Mouse (Mus musculus) lung, embryonic 14.5 days (tissue): ENCODE measurements at regions not wholly inside any gene's neighbourhood (a gene's known extent, or its start where the extent isn't known, plus 50 kb on each side); places are given as distances from the start of the nearest gene placed in this dataset.

ENCODE experiments used
- ATAC-seq: fragments of 200-750 bp; cut with Nextera tagmentation; 2 replicates; pipeline ENCODE4 v1.8.0; 2017; ENCODE audit warnings: mild to moderate bottlenecking, moderate TSS enrichment, moderate library complexity; ENCODE audit not compliant: insufficient read depth
- DNase-seq: peaks from one replicate; pipeline ENCODE4 v3.0.0-alpha.2; 2015
- H3K27ac ChIP-seq: fragments of 300-500 bp; sonication (generic); 2 replicates; pipeline ENCODE4 v1.5.1; 2014; ENCODE audit warnings: low read depth, mild to moderate bottlenecking, moderate library complexity
- H3K27me3 ChIP-seq: fragments of 300-500 bp; sonication (generic); 2 replicates; pipeline ENCODE4 v1.6.1; 2014; ENCODE audit warnings: low read length, control low read depth; ENCODE audit not compliant: insufficient read depth
- H3K36me3 ChIP-seq: fragments of 300-500 bp; sonication (generic); 2 replicates; pipeline ENCODE4 v1.6.1; 2014; ENCODE audit warnings: control low read depth; ENCODE audit not compliant: insufficient read depth
- H3K4me1 ChIP-seq: fragments of 300-500 bp; sonication (generic); 2 replicates; pipeline ENCODE4 v1.6.1; 2014; ENCODE audit warnings: antibody characterized with exemption, control low read depth; ENCODE audit not compliant: insufficient read depth
- H3K4me2 ChIP-seq: fragments of 300-500 bp; sonication (generic); 2 replicates; pipeline ENCODE4 v1.6.1; 2014; ENCODE audit warnings: mild to moderate bottlenecking
- H3K4me3 ChIP-seq: fragments of 300-500 bp; sonication (generic); 2 replicates; pipeline ENCODE4 v1.5.1; 2014; ENCODE audit warnings: low read depth, low read length
- H3K9ac ChIP-seq: fragments of 300-500 bp; sonication (generic); 2 replicates; pipeline ENCODE4 v1.6.1; 2014
- H3K9me3 ChIP-seq: fragments of 300-500 bp; sonication (generic); 2 replicates; pipeline ENCODE4 v1.6.1; 2016; ENCODE audit warnings: low read depth, low read length, control low read depth
- CTCF ChIP-seq: IDR thresholded peaks from 2 replicates; pipeline ENCODE4 v1.5.1; 2016; ENCODE audit warnings: antibody characterized with exemption, low read depth
- WGBS: fragments of 180-500 bp; shearing (Covaris S2); extraction: QIAGEN DNeasy Blood & Tissue Kit; methylation state at CpG from one replicate; pipeline ENCODE4 v1.1.7; 2014; 5-methylcytosine and 5-hydroxymethylcytosine counted together

GRCm38 (mm10) chr14:104293147-104293546, 174.7 kb downstream of the Pou4f1 start:
- Histone ChIP-seq H3K4me1 (no peaks in the 10 kb centered on the region), H3K4me3 (no peak overlapping the region), H3K9me3 (no peaks in the 10 kb centered on the region), H3K36me3 (no peaks in the 10 kb centered on the region), H3K27me3 (no peaks in the 10 kb centered on the region), H3K27ac (no peak overlapping the region), H3K4me2 (no peak overlapping the region), H3K9ac (no peak overlapping the region)
- 92% methylated on average over 2 of the region's 2 CpGs for WGBS
- no peak for DNase-seq
- no peak for TF ChIP-seq CTCF
- no peak for ATAC-seq

DNA sequence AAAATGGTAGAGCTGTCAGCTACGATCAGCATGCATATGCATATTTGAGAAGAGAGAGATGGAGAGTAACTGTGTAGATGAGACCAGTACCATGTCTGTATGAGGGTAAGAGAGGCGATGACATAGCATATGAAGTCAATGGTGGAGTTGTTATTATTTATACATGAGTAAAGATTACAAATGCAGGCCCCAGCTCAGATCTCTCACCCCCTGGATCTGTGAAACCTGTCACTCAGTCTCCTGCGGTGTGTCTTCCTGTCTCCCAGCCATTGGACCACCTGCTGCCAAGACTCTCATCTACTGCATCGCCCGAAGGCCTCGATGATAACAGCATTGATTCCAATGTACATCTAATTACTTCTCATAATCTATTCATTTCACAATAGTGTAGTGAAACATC, 187.4 kb downstream of the Pou4f1 start:
- Histone ChIP-seq H3K9me3 (no peaks in the 10 kb centered on the region), H3K27me3 (no peaks in the 10 kb centered on the region), H3K9ac (no peak overlapping the region), H3K27ac (no peak overlapping the region), H3K4me2 (no peak overlapping the region), H3K4me3 (no peak overlapping the region), H3K36me3 (no peaks in the 10 kb centered on the region), H3K4me1 (no peaks in the 10 kb centered on the region)
- TF ChIP-seq CTCF, result no peak
- 78% methylated on average over 6 of the region's 6 CpGs for WGBS
- ATAC-seq (no peak; the same call in 1 of the 2 replicates), DNase-seq (no peak)

DNA sequence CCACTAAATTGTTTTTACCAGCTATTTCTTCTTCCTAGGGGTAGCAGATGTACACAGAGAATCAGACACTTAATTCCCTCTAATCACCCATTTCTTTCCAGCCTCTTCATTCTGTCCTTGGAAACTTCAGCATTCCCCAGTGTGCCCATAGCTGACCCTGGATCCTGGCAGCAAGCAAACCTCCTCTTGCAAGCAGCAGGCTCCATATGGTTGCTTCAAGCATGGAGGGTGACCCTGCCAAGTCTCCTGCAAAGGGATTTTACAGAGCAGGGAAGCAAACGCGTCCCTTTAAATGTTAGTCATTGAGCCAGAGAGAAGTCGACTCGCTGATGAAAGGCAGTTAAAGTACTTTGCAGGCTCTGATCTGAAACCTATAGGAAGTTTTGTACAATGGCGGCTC, 187.9 kb downstream of the Pou4f1 start:
- no peak overlapping the region for H3K4me2 ChIP-seq
- H3K27me3 ChIP-seq, result no peaks in the 10 kb centered on the region
- TF ChIP-seq CTCF, result no peak
- DNase-seq (peak; percentile 8), ATAC-seq (no peak)
- no peak overlapping the region for H3K9ac ChIP-seq
- no peaks in the 10 kb centered on the region for H3K36me3 ChIP-seq
- no peak overlapping the region for H3K4me3 ChIP-seq
- H3K9me3 ChIP-seq, result no peaks in the 10 kb centered on the region
- WGBS, result 72% methylated on average over 5 of the region's 5 CpGs
- H3K27ac ChIP-seq, result no peak overlapping the region
- no peaks in the 10 kb centered on the region for H3K4me1 ChIP-seq

DNA sequence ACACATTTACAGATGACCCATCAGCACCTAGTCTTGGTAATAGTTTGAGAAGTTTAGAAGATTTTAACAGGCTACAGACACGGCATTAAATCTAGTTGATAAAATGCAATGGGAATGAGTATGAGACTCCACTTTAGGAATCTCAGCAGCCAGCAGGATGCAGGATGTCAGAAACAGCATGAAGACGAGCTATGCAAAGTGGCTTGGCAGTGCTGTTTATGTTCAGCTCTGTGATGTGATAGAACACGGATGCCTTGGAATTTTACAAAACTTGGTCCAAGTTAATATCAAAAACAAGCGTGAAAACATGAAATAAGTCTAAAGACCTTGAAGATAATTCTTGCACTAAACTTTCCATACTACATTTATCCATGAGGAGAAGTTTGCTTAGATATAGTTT, 193.0 kb downstream of the Pou4f1 start:
- Histone ChIP-seq H3K4me3 (no peak overlapping the region), H3K27ac (no peak overlapping the region)

DNA sequence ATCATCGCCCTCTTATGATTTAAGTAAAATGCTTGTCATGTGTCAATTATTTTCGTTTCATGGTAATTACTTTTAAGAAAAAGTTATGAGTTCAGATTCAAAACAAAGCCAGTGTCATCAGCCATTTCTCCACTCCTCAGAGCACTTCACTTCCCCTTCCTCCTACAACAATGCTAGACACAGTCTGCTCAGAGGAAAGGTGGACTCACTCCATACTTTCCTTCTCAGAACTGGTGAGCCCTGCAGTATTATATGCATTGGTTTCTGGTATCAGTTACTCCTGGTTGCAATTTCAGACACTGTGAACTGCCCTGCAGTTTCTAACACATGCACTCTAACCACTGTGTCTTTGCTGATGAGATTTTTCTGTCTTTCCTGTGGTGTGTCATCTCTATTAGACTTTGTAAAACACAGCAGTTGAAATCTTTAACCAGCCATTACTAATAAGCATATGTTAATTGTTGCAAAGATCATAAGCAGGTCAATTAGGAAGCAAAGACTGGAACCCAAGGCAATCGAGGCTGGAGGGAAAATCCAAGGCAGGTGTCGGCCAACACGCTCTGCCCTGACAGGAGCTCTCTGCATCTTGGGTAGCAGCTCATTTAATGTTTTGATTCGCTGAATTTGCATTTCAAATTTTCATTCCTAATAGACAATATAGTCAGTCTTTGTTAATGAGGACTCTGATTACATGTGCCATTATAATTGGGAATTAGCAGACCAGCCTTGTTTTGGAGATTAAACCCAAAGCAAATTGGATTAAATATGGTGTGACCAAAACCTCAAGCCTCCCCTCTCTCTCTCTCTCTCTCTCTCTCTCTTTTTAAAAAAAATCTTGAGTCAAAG, 202.7 kb downstream of the Pou4f1 start:
- Histone ChIP-seq H3K4me1 (no peaks in the 10 kb centered on the region), H3K27me3 (no peaks in the 10 kb centered on the region), H3K27ac (no peak overlapping the region), H3K9ac (no peak overlapping the region), H3K36me3 (no peaks in the 10 kb centered on the region), H3K9me3 (no peaks in the 10 kb centered on the region), H3K4me2 (no peak overlapping the region), H3K4me3 (no peak overlapping the region)
- WGBS, result 64% methylated on average over 6 of the region's 6 CpGs
- ATAC-seq (no peak), DNase-seq (no peak)
- no peak for TF ChIP-seq CTCF

More for the DNA sequence above, 193.0 kb downstream of the Pou4f1 start:
- 33% methylated on average over 4 of the region's 4 CpGs for WGBS
- H3K27me3 ChIP-seq, result no peaks in the 10 kb centered on the region
- no peaks in the 10 kb centered on the region for H3K9me3 ChIP-seq
- DNase-seq (peak; percentile 78), ATAC-seq (peak; percentile 78; the same call in 1 of the 2 replicates)
- TF ChIP-seq CTCF, result no peak
- H3K9ac ChIP-seq, result no peak overlapping the region
- H3K4me2 ChIP-seq, result no peak overlapping the region
- H3K4me1 ChIP-seq, result no peaks in the 10 kb centered on the region
- no peaks in the 10 kb centered on the region for H3K36me3 ChIP-seq

DNA sequence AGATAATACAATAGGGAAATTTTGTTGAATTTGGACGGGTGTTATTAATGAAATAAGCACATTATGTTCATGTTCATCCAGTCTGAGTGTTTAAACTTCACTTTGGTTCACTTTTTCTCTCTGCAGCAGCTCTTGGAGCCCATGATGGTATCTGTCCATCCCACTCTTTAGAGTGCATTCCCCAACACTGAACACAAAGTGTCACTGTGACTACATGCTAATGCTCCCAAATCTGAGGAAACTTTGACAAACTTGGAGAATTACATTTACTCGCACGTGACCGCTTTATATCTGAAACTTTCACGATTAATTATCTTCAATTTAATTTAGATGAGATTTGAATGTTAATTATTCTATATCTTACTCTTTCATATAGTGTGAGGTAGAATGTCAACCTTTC, 250.8 kb downstream of the Pou4f1 start:
- DNase-seq (peak; percentile 16), ATAC-seq (no peak)
- Histone ChIP-seq H3K36me3 (no peaks in the 10 kb centered on the region), H3K27me3 (no peaks in the 10 kb centered on the region), H3K27ac (no peak overlapping the region), H3K9ac (no peak overlapping the region), H3K4me1 (no peaks in the 10 kb centered on the region), H3K9me3 (no peaks in the 10 kb centered on the region), H3K4me3 (no peak overlapping the region), H3K4me2 (no peak overlapping the region)
- WGBS, result 79% methylated on average over 5 of the region's 5 CpGs
- TF ChIP-seq CTCF, result peak; percentile 14; the same call in 1 of the 2 replicates

- 30% methylated on average over 3 of the region's 3 CpGs for WGBS
- no peak overlapping the region for H3K4me2 ChIP-seq
- no peaks in the 10 kb centered on the region for H3K27me3 ChIP-seq
- H3K4me1 ChIP-seq, result peaks cover 2% of the 10 kb centered on the region; the same call in 1 of the 2 replicates
- no peak overlapping the region for H3K4me3 ChIP-seq
- DNase-seq (peak; percentile 50), ATAC-seq (peak; percentile 83)
- TF ChIP-seq CTCF, result no peak
- H3K36me3 ChIP-seq, result no peaks in the 10 kb centered on the region
- no peaks in the 10 kb centered on the region for H3K9me3 ChIP-seq
- H3K9ac ChIP-seq, result no peak overlapping the region
- H3K27ac ChIP-seq, result peak overlapping the region; percentile 33; the same call in 1 of the 2 replicates
Measured at GRCm38 (mm10) chr14:104210719-104211118, 257.1 kb downstream of the Pou4f1 start.
